Mouse (Mus musculus): ENCODE data around the gene Abca1. TPM values are rescaled to one million over a fixed set of nuclear protein-coding genes. Genes with fewer than 3 reads are reported as not detected.

Abca1 gene
- total RNA-seq, 2 experiments from 2014 or later: 4.8 to 9.4 TPM

GRCm38 (mm10) chr4:52999449-52999848, 160.2 kb downstream of the Abca1 start:
- DNase-seq: peak; percentile 58

GRCm38 (mm10) chr4:52989248-52989647, 170.4 kb downstream of the Abca1 start, which contains the start of gene Nipsnap3a:
Gene Nipsnap3a (plus strand): TSS chr4:52989272.
- DNase-seq: no peak

GRCm38 (mm10) chr4:52986266-52986665, 173.4 kb downstream of the Abca1 start:
- no peak for DNase-seq

DNA sequence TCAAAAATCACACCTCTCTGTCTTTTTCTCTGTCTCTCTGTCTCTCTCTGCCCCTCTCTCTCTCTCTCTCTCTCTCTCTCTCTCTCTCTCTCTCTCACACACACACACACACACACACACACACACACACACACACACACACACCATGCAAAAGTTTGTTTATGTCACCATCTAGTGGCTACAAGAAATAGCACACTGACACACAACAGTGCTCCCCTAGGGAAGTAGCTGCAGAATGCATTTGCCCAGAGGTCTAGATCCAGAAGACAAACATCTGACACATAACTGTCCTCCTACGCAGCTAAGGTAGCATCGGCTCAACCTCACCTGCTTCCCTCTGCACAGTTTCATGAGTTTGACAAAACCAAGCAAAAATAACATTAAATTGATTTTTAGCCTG, 174.5 kb downstream of the Abca1 start:
- DNase-seq: no peak

Other genes starting within 250 kb of the Abca1 start
- gene Olfr272, start 240.7 kb downstream of the Abca1 start, total RNA-seq (2021): not detected
- not detected for gene Olfr270, start 195.3 kb downstream of the Abca1 start, total RNA-seq (2021)
- not detected for gene Nipsnap3a, start 170.6 kb downstream of the Abca1 start, total RNA-seq (2021)
- 1 to 10 TPM; 1.2 to 3.2 TPM for gene Nipsnap3b, start 148.0 kb downstream of the Abca1 start, total RNA-seq (2021)